Mouse (Mus musculus): Measurements from ENCODE around the gene Zfp865. TPM values are rescaled to one million over a fixed set of nuclear protein-coding genes. Genes with fewer than 3 reads are reported as not detected.

Zfp865 gene
- 100 to 1,000 TPM in 15 of 26 experiments, 10 to 100 TPM in 11; 60.1 to 133 (median 104) TPM for total RNA-seq (2018; cell fraction: chromatin; rRNA removed)
- 10 to 100 TPM in 17 of 26 experiments, 1 to 10 TPM in 9; 6.0 to 18.3 (median 11.7) TPM for total RNA-seq (2018; cell fraction: cytosol; rRNA removed)
- 100 to 1,000 TPM in 1 of 26 experiments, 10 to 100 TPM in 25; 38.8 to 106 (median 57.4) TPM for total RNA-seq (2018; cell fraction: nucleus; rRNA removed)
- polyA plus RNA-seq (2018) = 11.9 to 13.8 TPM (median 12.4 TPM) in 3 replicates

GRCm38 (mm10) chr7:5020000-5020681 is at the start of gene Zfp865, which contains the start of gene Ccdc106:
Zfp865 (plus strand) TSS chr7:5020376.
Ccdc106 (plus strand) TSS chr7:5020553.
- Histone ChIP-seq H3K36me3 (ENCODE audit: inconsistent target) (peaks cover 27% of the 10 kb centered on the region; the same call in 1 of the 2 replicates), H3K79me2 (ENCODE audit: inconsistent target) (peaks cover 76% of the 10 kb centered on the region), H3K4me3 (ENCODE audit: inconsistent target) (peak within 1 kb of the TSS; percentile 84), H3K27ac (peak within 1 kb of the TSS; percentile 81)
- WGBS (ENCODE audit: missing documents) = 1% methylated on average over 48 of the region's 49 CpGs

GRCm38 (mm10) chr7:4971068-4971467 is 49.1 kb upstream of the Zfp865 start, which contains the start of gene Sbk3:
Sbk3 (minus strand) TSS chr7:4971168.
- Histone ChIP-seq H3K27ac (no peak within 1 kb of the TSS), H3K79me2 (ENCODE audit: inconsistent target) (no peaks in the 10 kb centered on the region), H3K4me3 (ENCODE audit: inconsistent target) (no peak within 1 kb of the TSS), H3K36me3 (ENCODE audit: inconsistent target) (no peaks in the 10 kb centered on the region)
- WGBS (ENCODE audit: missing documents) = 37% methylated on average over 6 of the region's 6 CpGs

- 25% methylated on average over 7 of the region's 7 CpGs for WGBS (ENCODE audit: missing documents)
Observed at GRCm38 (mm10) chr7:4971710-4972109, 48.5 kb upstream of the Zfp865 start.

GRCm38 (mm10) chr7:4972321-4973047 is 47.7 kb upstream of the Zfp865 start:
- WGBS (ENCODE audit: missing documents) = 60% methylated on average over 18 of the region's 18 CpGs
- no peak overlapping the region for H3K4me3 ChIP-seq (ENCODE audit: inconsistent target)
- no peak overlapping the region for H3K27ac ChIP-seq
- H3K36me3 ChIP-seq (ENCODE audit: inconsistent target) = no peaks in the 10 kb centered on the region
- H3K79me2 ChIP-seq (ENCODE audit: inconsistent target) = no peaks in the 10 kb centered on the region

More at GRCm38 (mm10) chr7:4971710-4972109, 48.5 kb upstream of the Zfp865 start:
- H3K27ac ChIP-seq = no peak overlapping the region
- no peak overlapping the region for H3K4me3 ChIP-seq (ENCODE audit: inconsistent target)
- H3K79me2 ChIP-seq (ENCODE audit: inconsistent target) = no peaks in the 10 kb centered on the region
- no peaks in the 10 kb centered on the region for H3K36me3 ChIP-seq (ENCODE audit: inconsistent target)

GRCm38 (mm10) chr7:4975455-4975854 is 44.7 kb upstream of the Zfp865 start:
- H3K27ac ChIP-seq = no peak overlapping the region
- WGBS (ENCODE audit: missing documents) = 81% methylated on average over 4 of the region's 4 CpGs
- no peak overlapping the region for H3K4me3 ChIP-seq (ENCODE audit: inconsistent target)
- H3K36me3 ChIP-seq (ENCODE audit: inconsistent target) = no peaks in the 10 kb centered on the region
- H3K79me2 ChIP-seq (ENCODE audit: inconsistent target) = no peaks in the 10 kb centered on the region

GRCm38 (mm10) chr7:4976832-4977231 is 43.3 kb upstream of the Zfp865 start:
- Histone ChIP-seq H3K79me2 (ENCODE audit: inconsistent target) (no peaks in the 10 kb centered on the region), H3K27ac (no peak overlapping the region), H3K36me3 (ENCODE audit: inconsistent target) (no peaks in the 10 kb centered on the region), H3K4me3 (ENCODE audit: inconsistent target) (no peak overlapping the region)
- 88% methylated on average over 7 of the region's 7 CpGs for WGBS (ENCODE audit: missing documents)

- H3K79me2 ChIP-seq (ENCODE audit: inconsistent target) = no peaks in the 10 kb centered on the region
Observed at GRCm38 (mm10) chr7:4988250-4988649, 31.9 kb upstream of the Zfp865 start.

GRCm38 (mm10) chr7:4993347-4993998 is 26.7 kb upstream of the Zfp865 start:
- 94% methylated on average over 42 of the region's 55 CpGs for WGBS (ENCODE audit: missing documents)
- Histone ChIP-seq H3K36me3 (ENCODE audit: inconsistent target) (no peaks in the 10 kb centered on the region), H3K27ac (no peak overlapping the region), H3K79me2 (ENCODE audit: inconsistent target) (no peaks in the 10 kb centered on the region), H3K4me3 (ENCODE audit: inconsistent target) (no peak overlapping the region)

More at GRCm38 (mm10) chr7:4988250-4988649, 31.9 kb upstream of the Zfp865 start:
- WGBS (ENCODE audit: missing documents) = 73% methylated on average over 2 of the region's 2 CpGs
- no peak overlapping the region for H3K4me3 ChIP-seq (ENCODE audit: inconsistent target)
- no peaks in the 10 kb centered on the region for H3K36me3 ChIP-seq (ENCODE audit: inconsistent target)
- no peak overlapping the region for H3K27ac ChIP-seq

- WGBS (ENCODE audit: missing documents) = 93% methylated on average over 56 of the region's 59 CpGs
- no peaks in the 10 kb centered on the region for H3K36me3 ChIP-seq (ENCODE audit: inconsistent target)
- H3K79me2 ChIP-seq (ENCODE audit: inconsistent target) = no peaks in the 10 kb centered on the region
- no peak overlapping the region for H3K4me3 ChIP-seq (ENCODE audit: inconsistent target)
- H3K27ac ChIP-seq = no peak overlapping the region
Observed at GRCm38 (mm10) chr7:4993999-4994788, 26.0 kb upstream of the Zfp865 start.

- Histone ChIP-seq H3K79me2 (ENCODE audit: inconsistent target) (no peaks in the 10 kb centered on the region), H3K36me3 (ENCODE audit: inconsistent target) (no peaks in the 10 kb centered on the region), H3K27ac (no peak overlapping the region), H3K4me3 (ENCODE audit: inconsistent target) (peak overlapping the region; percentile 57)
- WGBS (ENCODE audit: missing documents) = 11% methylated on average over 16 of the region's 19 CpGs
Observed at GRCm38 (mm10) chr7:4995268-4996002, 24.7 kb upstream of the Zfp865 start.

GRCm38 (mm10) chr7:4996003-4996895 is 23.9 kb upstream of the Zfp865 start, which contains the start of gene Zfp579:
Zfp579 (minus strand) TSS chr7:4996158.
- 25% methylated on average over 8 of the region's 26 CpGs for WGBS (ENCODE audit: missing documents)
- Histone ChIP-seq H3K36me3 (ENCODE audit: inconsistent target) (no peaks in the 10 kb centered on the region), H3K27ac (no peak within 1 kb of the TSS), H3K79me2 (ENCODE audit: inconsistent target) (no peaks in the 10 kb centered on the region), H3K4me3 (ENCODE audit: inconsistent target) (peak within 1 kb of the TSS; percentile 57)

- no peaks in the 10 kb centered on the region for H3K79me2 ChIP-seq (ENCODE audit: inconsistent target)
- H3K4me3 ChIP-seq (ENCODE audit: inconsistent target) = no peak overlapping the region
- H3K27ac ChIP-seq = no peak overlapping the region
- 84% methylated on average over 6 of the region's 8 CpGs for WGBS (ENCODE audit: missing documents)
- no peaks in the 10 kb centered on the region for H3K36me3 ChIP-seq (ENCODE audit: inconsistent target)
Observed at GRCm38 (mm10) chr7:4996934-4997333, 23.2 kb upstream of the Zfp865 start.

Measured in macrophage (primary cell).